Mouse (Mus musculus): ENCODE measurements at regions not wholly inside any gene's neighbourhood (a gene's known extent, or its start where the extent isn't known, plus 50 kb on each side); places are given as distances from the start of the nearest gene placed in this dataset.

DNA sequence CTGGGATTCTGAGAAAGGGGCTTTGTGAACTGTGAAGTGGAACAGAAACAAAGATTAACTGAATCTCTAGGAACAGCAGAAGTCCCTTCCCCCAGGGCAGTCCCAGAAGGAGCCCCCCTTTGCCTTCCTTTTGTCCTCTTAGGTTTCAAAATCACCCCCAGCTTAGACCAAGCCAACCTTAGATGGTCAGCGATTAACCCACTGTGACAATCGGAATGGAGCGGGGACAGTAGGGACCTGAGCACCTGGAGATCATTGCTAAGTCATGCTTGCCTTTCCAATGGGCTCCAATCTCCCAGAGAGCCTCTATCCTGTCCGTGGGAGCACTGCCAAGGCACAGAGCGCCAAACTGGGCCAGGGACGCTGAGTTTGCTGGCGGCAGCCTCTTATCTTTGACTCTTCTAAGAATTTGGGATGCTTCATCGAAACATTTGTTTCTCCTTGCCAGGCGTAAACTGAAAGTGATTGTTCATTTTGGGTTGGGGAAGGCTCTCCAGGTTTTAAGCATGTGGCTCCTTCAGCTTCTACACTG lies 165.3 kb upstream of the Ankrd55 start:
- TF ChIP-seq CTCF (IDR thresholded peaks at IDR 0.05; ENCODE audit: control insufficient read depth, insufficient read depth, insufficient replicate concordance, low read depth, low read length) = no peak
- TF ChIP-seq POLR2A (IDR thresholded peaks at IDR 0.05; ENCODE audit: control insufficient read depth, low read depth, low read length) = no peak
